Mouse (Mus musculus) T-helper 1 cell (primary cell): ENCODE measurements around the gene Oma1.

ENCODE experiments used
- in situ Hi-C: fragments of 300-600 bp; cut with MboI, MseI; formaldehyde crosslinking; loops from one replicate; pipeline ENCODE4 v1.15.1; 2025; ENCODE audit warnings: high pct_unique_total_duplicates

Gene Oma1

DNA sequence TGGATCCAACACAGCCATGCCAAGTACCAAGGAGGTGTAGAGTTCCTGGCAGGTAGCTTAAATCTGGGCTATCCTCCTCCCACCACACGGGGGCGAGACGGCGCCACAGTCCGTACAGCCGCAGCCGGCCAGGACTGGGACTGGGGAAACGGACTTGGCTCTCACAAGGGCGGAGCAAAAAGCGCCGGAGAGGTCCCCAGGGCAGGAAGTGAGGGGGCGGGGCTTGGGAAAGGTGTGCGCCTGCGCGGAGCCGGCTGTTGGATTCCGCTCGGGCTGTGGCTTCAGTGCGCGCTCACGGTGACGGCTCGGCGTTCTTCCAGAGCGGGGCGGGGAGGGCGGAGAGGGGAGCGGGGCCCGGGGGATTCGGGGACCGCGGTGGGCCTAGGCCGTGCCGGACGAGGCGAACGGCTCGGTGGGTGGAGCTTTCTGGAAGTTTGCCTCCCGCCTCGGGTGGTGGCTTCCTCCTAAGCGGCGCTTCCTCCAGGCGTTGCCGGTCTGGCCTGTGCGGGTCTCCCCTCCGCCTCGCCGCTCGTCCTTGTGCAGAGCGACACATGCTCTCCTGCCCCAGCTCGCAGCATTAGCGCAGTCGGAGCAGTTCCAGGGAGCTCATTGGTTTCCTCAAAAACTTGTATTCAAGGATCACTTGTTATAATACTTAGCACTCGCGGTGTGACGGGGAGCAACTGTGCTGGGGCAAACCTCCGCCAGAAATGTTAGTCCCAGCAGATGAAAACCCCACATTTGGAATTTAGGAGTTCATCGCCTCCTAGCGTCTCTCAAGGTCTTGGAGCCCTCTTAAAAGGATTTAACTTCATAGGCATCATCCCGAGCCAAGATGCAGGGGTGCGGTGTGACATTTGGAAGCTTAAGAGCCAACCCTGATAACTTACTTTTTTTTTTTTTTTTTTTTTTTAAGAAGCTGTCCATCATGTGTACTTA lies at the start of gene Oma1:
TSS of gene Oma1 (plus strand) at position 226 of the 939 bp plus-strand sequence.
- in situ Hi-C loops = no loop called here

DNA sequence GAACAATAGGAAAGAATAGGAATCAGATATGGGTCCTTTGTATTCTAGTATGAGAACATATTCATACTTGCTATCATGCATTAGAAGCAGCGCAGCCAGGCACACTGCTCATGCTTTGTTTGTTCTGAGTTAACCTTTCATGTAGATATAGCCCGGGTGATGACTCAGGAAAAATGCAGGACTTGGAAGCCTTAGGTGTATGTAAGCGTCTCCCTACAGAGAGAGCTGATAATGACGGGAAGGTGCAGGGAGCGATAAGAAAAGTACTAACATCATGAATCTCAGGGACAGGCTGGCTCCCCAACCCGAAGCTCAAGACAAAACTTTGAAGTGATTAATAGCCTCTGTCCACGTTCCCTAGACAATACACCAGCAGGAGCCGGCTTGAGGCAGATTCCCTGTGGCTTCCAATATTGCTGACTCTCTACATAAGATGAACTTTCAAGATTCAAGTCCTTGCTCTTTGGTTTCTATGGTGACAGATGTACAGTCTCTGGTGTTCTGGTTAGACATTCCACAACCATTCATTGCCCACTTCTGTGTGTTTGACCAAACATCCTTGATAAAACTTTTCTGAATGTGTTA lies 49.7 kb upstream of the Oma1 start:
- in situ Hi-C loops = no loop called here

GRCm38 (mm10) chr4:103265166-103265565 lies 48.4 kb upstream of the Oma1 start:
- in situ Hi-C loops = no loop called here

DNA sequence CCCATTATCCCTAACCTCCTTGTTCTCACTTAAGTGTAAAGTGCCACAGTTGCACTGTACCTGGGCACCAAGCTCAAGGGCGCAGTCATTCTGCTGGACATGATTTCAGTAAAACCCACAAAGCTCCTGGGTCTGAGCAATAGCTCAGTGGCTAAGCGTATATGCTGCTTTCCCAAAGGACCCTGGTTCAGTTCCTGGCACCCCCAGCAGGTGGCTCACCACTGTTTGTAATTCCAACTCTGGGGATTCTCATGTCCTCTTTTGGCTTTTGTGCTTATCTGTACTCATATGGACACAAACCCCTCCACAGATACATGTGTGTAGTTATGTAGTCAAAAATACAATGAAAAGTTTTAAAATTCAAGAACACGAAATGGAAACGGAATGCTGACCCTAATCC lies 44.3 kb upstream of the Oma1 start:
- in situ Hi-C loops = no loop called here

DNA sequence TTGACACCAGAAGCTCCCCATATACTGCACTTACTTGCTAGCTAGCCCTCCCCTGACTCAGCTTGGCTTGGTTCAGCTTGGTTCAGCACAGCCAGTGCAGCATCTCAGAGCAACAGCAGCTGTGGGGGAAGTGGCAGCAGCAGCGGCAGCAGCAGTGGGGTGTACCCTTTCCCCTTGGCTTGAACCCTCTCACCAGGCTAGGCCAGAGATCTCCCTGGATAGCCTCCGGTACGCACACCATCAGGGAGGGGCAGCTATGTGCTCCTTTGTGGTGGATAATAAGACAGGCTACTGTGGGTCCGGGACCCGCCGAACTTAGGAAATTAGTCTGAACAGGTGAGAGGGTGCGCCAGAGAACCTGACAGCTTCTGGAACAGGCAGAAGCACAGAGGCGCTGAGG lies 40.6 kb upstream of the Oma1 start:
- in situ Hi-C loops = no loop called here

DNA sequence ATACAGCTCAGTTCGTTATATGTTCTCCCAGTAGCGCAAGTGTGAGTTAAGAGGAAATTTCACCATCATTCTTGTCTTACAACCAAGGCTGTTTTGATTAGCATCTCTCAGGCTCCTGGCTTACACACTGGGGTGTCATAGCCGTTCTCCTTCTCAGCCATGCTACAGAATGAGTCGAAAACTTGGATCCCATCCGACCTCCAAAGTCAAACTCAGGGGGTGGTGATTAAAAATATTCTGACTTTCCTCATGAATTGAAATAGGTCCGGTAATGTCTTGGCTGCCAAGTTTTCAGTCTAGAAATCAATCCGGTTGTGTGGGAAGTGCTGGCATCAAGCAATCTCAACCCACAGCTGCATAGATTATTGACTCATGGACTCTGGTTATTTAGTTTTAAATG lies 25.3 kb upstream of the Oma1 start:
- in situ Hi-C loops = no loop called here

GRCm38 (mm10) chr4:103290763-103291162 lies 22.8 kb upstream of the Oma1 start, which contains the start of gene 4921539E11Rik:
4921539E11Rik (minus strand) TSS chr4:103290863.
- in situ Hi-C loops = no loop called here

- in situ Hi-C loops = no loop called here
Observed at GRCm38 (mm10) chr4:103299342-103299741, 14.3 kb upstream of the Oma1 start.

- in situ Hi-C loops = no loop called here
Observed at GRCm38 (mm10) chr4:103303851-103304250, 9.8 kb upstream of the Oma1 start.

GRCm38 (mm10) chr4:103314526-103314910 lies 906 bp downstream of the Oma1 start:
- in situ Hi-C loops = no loop called here

DNA sequence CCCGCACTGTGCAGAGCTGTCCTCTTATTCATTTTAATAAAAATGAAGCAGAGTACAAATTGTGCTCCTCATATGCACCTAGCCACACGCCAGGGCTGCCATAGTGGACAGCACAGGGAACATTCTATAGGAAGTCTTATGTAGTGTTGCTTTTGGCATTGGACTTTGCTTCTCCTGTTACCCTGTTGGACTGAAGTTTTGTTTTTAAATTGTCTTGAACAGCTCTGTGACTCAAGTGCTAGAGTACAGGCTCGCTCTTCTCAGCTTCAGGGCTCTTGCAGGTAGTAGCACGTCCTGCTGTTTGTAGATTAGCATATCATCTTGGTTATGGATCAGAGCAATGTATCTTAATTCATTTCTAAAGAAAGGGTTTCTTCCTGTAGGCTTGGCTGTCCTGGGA lies 2.2 kb downstream of the Oma1 start:
- in situ Hi-C loops = no loop called here

DNA sequence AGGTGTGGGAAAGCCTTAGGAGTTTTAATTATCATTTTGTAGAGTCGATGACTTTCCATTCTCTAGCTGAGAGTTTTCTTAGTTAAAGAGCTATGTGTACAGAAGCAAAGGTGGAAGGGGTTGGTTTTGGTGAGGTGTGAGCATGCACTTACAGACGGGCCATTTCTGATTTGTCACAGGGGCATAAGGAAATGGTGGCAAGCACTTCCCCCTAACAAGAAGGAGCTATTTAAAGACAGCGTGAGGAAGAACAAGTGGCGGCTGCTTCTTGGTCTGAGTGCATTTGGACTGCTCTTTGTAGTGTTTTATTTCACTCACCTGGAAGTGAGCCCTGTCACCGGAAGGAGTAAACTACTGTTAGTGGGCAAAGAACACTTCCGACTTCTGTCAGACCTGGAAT lies 7.8 kb downstream of the Oma1 start:
- in situ Hi-C loops = no loop called here

DNA sequence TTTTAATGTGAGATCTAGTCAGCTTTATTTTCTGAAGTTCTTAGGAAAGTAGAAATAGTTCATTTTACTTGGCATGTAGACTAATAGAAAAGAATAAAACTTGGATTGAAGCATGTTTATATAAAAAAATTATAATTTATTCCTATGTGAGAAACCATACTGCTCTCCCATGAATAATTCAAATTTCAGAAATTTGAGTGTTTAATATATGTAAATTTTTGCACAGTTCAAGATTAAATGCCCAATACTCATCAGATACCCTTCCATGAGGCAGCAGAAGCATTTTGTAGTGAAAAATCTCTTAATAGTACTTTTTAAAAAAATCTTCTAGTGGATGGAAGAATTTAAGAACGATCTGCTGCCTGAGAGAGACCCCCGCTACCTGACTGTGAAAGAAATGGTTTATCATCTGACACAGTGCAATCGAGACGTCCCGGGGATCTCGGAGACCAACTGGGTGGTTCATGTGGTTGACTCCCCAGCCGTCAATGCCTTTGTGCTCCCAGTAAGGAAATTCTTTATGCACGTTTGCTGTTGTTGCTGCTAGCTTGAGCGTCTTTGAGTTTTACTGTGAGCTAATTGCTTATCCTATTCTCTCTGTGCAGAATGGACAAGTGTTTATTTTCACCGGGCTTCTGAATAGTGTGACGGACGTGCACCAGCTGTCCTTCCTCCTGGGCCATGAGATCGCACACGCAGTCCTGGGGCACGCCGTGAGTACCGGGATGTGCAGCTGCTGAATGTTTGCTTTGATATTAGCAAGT lies 11.3 kb downstream of the Oma1 start:
- in situ Hi-C loops = no loop called here

DNA sequence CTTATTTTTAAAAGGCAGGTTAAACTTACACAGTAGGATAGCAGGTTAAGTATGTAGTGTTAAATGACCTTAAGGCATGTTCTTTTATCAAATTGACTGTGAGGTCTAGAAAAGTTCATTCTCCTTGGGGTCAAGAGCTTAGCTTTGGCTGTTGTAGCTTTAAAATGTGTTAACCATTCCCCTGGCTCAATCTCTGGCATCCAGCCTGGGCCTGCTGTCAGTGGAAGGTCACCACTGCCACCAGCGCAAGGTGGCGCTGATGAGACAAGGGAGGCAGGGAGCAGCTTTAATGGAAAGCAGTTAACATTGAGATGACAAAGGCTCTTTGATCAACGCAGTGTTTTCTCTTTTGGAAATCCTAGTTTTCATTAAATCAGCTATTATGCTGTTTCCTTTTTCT lies 13.4 kb downstream of the Oma1 start:
- in situ Hi-C loops = no loop called here

DNA sequence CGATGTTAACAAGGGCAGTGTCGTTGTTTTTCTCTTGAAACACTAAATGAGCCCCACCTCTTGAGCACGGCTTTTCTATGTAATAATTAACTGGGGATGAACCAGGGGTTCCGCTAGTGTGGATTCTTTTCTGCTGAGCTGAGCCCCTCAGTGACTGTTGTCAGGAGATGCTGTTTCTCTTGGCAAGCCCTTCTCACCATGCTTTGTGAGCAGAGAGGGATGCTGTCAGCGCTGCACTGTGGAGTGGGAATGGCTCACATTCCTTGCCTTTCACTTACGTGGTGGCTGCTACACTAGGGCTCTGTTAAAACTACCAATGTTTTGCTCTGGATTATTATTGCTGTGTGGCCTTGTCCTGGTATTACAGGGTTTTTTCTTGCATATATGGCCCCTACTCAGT lies 15.7 kb downstream of the Oma1 start:
- in situ Hi-C loops = no loop called here

- in situ Hi-C loops = no loop called here
Observed at GRCm38 (mm10) chr4:103335134-103335533, 21.5 kb downstream of the Oma1 start.

GRCm38 (mm10) chr4:103340726-103341125 lies 27.1 kb downstream of the Oma1 start:
- in situ Hi-C loops = loop anchor here (10.0 kb wide), 1 partner anchor 1554 kb away; no protein-coding TSS in a partner anchor

GRCm38 (mm10) chr4:103341620-103342019 lies 28.0 kb downstream of the Oma1 start:
- in situ Hi-C loops = loop anchor here (10.0 kb wide), 1 partner anchor 1553 kb away; no protein-coding TSS in a partner anchor

DNA sequence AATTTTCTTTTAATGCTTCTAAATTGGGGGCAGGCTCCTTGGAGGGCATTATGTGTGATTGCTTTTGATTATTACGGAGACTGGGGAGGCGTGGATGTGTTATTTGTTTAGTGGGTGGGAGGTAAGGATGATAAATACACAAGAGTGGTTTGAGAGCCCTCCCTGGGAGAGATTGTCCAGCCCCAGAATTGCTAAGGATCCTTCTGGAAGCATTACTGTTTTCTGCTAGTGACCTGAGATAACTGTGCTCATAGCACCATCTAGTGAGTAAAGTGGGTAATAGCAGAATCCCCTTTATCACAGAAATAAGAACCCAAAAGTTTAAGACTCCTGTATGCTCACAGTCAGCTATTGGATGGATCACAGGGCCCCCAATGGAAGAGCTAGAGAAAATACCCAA lies 32.4 kb downstream of the Oma1 start:
- in situ Hi-C loops = loop anchor here (10.0 kb wide), 1 partner anchor 1549 kb away; no protein-coding TSS in a partner anchor

- in situ Hi-C loops = loop anchor here (10.0 kb wide), 1 partner anchor 1548 kb away; no protein-coding TSS in a partner anchor
Observed at GRCm38 (mm10) chr4:103346849-103347248, 33.2 kb downstream of the Oma1 start.

DNA sequence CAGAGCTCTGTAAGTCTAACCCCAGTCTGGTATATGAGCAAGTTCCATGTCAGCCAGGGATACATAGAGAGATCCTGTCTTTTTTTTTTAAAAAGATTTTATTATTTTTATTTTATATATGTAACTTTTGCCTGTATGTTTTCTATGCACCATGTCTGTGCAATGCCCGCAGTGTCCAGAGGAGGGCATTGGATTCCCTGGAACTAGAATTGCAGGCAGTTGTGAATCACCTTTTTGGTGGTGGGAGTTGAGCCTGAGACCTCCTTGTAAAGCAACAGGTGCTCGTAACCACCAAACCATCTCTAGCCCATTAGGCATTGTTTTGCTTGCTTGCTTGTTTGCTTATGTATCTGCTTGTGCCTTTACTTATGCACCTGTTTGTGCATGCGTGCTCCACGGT lies 35.6 kb downstream of the Oma1 start:
- in situ Hi-C loops = loop anchor here (10.0 kb wide), 1 partner anchor 1546 kb away; no protein-coding TSS in a partner anchor

DNA sequence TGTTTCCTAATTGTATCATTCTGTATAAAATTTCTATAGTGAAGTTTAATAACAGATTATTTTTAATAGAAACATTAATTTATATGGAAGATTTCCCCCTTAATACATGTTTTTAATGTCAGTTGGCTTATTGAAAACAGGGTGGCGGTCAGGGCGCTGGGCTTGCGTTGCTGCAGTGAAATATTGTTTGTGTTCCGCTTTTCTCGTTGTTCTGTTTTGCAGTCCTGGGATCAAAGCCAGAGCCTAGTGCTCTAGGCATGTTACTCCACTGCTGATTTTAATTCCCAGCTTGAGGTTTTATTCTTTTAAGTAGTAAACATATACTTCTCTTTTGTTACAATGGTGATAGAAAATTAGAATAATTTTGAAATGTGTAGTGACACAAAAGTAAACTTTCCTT lies 39.3 kb downstream of the Oma1 start:
- in situ Hi-C loops = no loop called here
